Mouse (Mus musculus) heart, embryonic 14.5 days (tissue): ENCODE results near the gene Klf7. TPM values are rescaled to one million over a fixed set of nuclear protein-coding genes. Genes with fewer than 3 reads are reported as not detected.

Experiments used
- ATAC-seq: fragments of 200-750 bp; cut with Nextera tagmentation; 2 replicates; pipeline ENCODE4 v1.8.0; 2017; ENCODE audit warnings: low read depth, moderate TSS enrichment; ENCODE audit not compliant: insufficient number of reproducible peaks, insufficient read depth, low FRiP score
- H3K27ac ChIP-seq, 2 experiments: fragments of 200-500 bp in 1 of 2; fragments of 300-500 bp in 1 of 2; sonication (generic) in 1 of 2; replicated peaks in 1 of 2; 2 replicates each; pipeline ENCODE4 v1.5.1; 2012 to 2014; ENCODE audit warnings: low read depth in 2 of 2, low read length in 2 of 2, control low read depth in 1 of 2, mild to moderate bottlenecking in 1 of 2, mixed read lengths in 1 of 2; ENCODE audit not compliant: control insufficient read depth in 1 of 2, insufficient read depth in 1 of 2
- H3K27me3 ChIP-seq: fragments of 300-500 bp; sonication (generic); 2 replicates; pipeline ENCODE4 v1.6.1; 2014; ENCODE audit warnings: mild to moderate bottlenecking, low read length, control low read depth; ENCODE audit not compliant: control insufficient read depth, insufficient read depth
- H3K36me3 ChIP-seq: fragments of 300-500 bp; sonication (generic); 2 replicates; pipeline ENCODE4 v1.6.1; 2014; ENCODE audit warnings: mild to moderate bottlenecking, control low read depth, low read length, mixed read lengths; ENCODE audit not compliant: control insufficient read depth, insufficient read depth
- H3K4me1 ChIP-seq, 2 experiments: fragments of 200-500 bp in 1 of 2; fragments of 300-500 bp in 1 of 2; sonication (generic) in 1 of 2; 2 replicates each; pipeline ENCODE4 v1.6.1; 2012 to 2014; ENCODE audit warnings: low read length in 2 of 2, control low read depth in 1 of 2, mixed read lengths in 1 of 2; ENCODE audit not compliant: control insufficient read depth in 2 of 2, insufficient read depth in 2 of 2
- H3K4me2 ChIP-seq: fragments of 300-500 bp; sonication (generic); 2 replicates; pipeline ENCODE4 v1.6.1; 2014; ENCODE audit warnings: mild to moderate bottlenecking, low read length
- H3K4me3 ChIP-seq, 2 experiments: fragments of 200-500 bp in 1 of 2; fragments of 300-500 bp in 1 of 2; sonication (generic) in 1 of 2; 2 replicates each; pipeline ENCODE4 v1.5.1; 2012 to 2014; ENCODE audit warnings: low read length in 2 of 2, mild to moderate bottlenecking in 2 of 2, control low read depth in 1 of 2, low read depth in 1 of 2, moderate library complexity in 1 of 2; ENCODE audit not compliant: control insufficient read depth in 1 of 2, insufficient read depth in 1 of 2
- H3K9ac ChIP-seq: fragments of 300-500 bp; sonication (generic); 2 replicates; pipeline ENCODE4 v1.6.1; 2014; ENCODE audit warnings: mild to moderate bottlenecking, low read length
- H3K9me3 ChIP-seq: fragments of 300-500 bp; sonication (generic); 2 replicates; pipeline ENCODE4 v1.6.1; 2016; ENCODE audit warnings: low read length, control low read depth; ENCODE audit not compliant: control insufficient read depth
- WGBS: fragments of 180-500 bp; shearing (Covaris S2); extraction: QIAGEN DNeasy Blood & Tissue Kit; methylation state at CpG from one replicate; pipeline ENCODE4 v1.1.7; 2014; 5-methylcytosine and 5-hydroxymethylcytosine counted together
- polyA plus RNA-seq: library from polyadenylated mRNA; unstranded; fragments of >200 nt; fragmentation: Nextera tagmentation; extraction: Ambion mirVana; gene quantifications from 2 replicates; pipeline ENCODE4 v1.2.1, GENCODE M21; 2014

The Klf7 gene
- polyA plus RNA-seq, 1 experiment from 2014 or later: 15.6 TPM

DNA sequence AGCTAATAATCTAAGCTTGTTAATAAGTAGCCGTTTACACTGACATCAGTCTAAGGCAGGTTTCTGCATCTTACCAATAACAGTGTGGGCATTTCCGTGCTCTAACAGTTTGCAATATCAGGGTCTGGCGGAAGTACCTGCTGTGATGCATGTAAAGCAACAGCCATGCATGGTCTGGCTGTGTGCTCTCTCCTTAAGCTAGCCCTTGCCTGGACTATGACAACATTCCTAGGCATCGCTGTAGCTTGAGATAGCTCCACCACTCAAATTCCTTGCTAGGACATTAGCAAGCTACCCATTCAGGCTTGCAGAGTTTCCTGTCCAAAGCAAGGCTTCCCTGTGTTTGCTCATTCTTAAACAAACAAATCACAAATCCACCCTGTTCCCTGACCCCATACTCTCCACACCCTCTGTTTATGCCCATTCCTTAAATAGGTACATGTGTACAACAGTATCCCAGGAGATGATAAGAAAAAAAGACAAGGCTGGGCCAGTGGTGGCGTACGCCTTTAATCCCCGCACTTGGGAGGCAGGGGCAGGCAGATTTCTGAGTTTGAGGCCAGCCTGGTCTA, 85.1 kb downstream of the Klf7 start:
- H3K4me3 ChIP-seq: no peak overlapping the region
- no peaks in the 10 kb centered on the region for H3K9me3 ChIP-seq
- H3K4me2 ChIP-seq: no peak overlapping the region
- WGBS: 72% methylated on average over 7 of the region's 7 CpGs
- 0 out of 4 replicates have a peak overlapping the region, but pooled peaks of 1 of the 2 experiments have one; percentile 44 for H3K27ac ChIP-seq
- H3K4me1 ChIP-seq: peaks cover 27 to 57% of the 10 kb centered on the region in 2 experiments
- H3K9ac ChIP-seq: no peak overlapping the region
- peaks cover 37% of the 10 kb centered on the region for H3K36me3 ChIP-seq
- no peaks in the 10 kb centered on the region for H3K27me3 ChIP-seq
- no peak for ATAC-seq

DNA sequence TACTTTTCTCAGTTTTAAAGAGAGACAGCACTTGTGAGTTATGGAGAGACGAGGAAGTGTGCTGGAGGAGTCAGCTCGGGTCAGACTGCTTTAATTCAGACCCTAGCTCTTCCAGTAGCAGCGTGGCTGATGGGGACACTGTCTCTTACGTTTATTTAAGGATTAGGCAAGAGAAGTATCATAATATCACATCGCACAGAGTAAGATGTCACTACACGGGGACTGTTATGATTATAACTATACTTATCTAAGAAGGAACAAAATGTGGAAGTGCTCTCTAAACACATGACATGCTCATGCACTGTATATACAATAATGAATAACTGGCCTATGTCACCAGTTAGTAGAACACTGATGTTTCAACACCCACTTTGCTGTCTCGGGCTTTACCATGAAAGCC, 86.3 kb downstream of the Klf7 start:
- Histone ChIP-seq H3K4me1 (peaks cover 23 to 47% of the 10 kb centered on the region in 2 experiments), H3K36me3 (peaks cover 32% of the 10 kb centered on the region), H3K4me2 (no peak overlapping the region), H3K27ac (peak overlapping the region in 1 of 2 experiments; percentile 49; a peak in 2 of 4 replicates), H3K4me3 (no peak overlapping the region), H3K9ac (no peak overlapping the region), H3K27me3 (no peaks in the 10 kb centered on the region), H3K9me3 (no peaks in the 10 kb centered on the region)
- 52% methylated on average over 7 of the region's 7 CpGs for WGBS
- ATAC-seq: no peak

DNA sequence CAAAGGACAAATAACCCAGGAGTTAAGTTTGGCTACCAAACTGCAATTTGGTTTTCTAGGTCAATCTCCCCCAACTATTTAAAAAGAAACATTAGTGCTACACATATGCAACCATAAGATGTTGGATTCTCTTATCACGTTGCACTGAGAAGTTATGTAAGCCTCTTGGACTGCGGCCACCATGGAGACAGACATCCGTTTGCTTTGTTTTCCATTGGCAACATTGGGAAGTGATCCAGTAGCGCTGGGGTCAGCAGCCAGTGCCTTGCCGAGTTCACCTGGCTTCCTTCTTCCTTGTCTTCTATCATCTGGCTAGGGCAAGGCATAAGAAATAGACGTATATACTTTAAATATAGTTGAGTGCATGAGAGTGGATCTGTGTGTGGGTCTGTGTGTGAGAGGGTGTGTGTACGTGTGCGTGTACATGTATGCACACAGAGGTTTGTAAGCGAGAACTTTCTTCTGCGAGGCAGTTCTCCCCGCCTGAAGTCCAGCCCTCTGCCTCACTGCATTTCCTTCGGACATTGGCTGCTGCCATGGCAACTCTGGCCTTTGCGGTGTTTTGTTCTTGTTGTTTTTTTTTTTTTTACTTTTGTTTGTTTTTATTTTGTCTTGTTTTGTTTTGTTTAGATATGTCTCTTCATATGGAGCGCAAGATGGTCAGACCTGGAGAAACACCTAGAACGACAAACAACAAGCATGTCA, 86.8 kb downstream of the Klf7 start:
- peaks cover 18 to 41% of the 10 kb centered on the region in 2 experiments for H3K4me1 ChIP-seq
- no peak for ATAC-seq
- no peak overlapping the region for H3K4me3 ChIP-seq
- 67% methylated on average over 15 of the region's 15 CpGs for WGBS
- H3K4me2 ChIP-seq: no peak overlapping the region
- H3K36me3 ChIP-seq: peaks cover 32% of the 10 kb centered on the region
- H3K27ac ChIP-seq: peak overlapping the region; percentile 15 to 49; a peak in 2 of 4 replicates
- no peaks in the 10 kb centered on the region for H3K9me3 ChIP-seq
- H3K27me3 ChIP-seq: no peaks in the 10 kb centered on the region
- no peak overlapping the region for H3K9ac ChIP-seq

DNA sequence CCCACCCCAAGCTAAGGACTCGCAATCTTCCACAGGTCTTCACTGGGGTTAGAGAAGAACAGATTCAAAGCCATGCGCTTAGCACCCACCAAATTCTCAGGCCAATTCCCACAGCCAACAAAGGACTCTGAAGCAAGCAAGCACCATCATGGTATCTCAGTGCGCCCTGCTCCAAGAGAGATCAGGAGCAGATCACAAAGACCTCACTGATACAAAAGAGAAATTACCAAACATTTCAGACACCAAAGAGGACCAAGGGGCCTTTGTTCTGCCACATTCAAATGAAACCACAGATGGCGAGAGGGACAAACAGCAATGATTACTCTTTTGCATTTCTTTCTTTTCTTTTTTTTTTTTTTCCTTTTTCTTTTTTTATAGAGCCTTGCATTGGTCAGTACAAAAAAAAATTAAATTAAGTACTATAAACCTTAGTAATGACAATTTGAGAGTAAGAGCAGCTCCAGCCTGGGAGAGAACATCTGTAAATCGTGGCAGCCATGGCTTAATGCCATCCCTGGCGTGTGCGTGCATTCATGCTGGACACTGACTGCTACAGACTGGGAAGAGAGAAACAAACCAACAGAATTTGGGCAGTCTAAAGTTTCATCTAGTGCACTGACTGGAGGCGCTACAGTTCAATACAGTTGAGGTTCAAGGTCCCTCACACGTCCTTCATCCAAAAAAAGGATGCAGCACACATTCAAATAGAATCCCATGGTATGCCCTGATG, 89.4 kb downstream of the Klf7 start:
- no peak for ATAC-seq

DNA sequence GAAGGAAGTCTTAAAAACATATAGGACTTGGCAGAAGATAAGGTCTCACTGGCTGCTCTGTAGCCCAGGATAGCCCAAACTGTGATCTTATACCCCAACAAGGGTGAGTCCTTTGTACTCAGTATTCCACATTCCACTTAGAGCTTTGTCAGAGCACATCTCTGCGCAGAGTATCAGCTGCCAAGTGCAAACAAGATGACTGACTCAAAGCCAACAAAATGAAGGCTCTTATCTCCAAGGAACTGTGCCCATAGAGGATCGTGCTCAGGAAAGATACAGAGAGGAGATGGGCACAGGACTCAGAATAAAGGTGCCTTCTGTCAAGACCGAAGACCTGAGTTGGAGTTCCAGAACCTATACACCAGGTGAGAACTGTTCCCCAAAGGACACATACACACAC, 100.1 kb downstream of the Klf7 start:
- Histone ChIP-seq H3K36me3 (no peaks in the 10 kb centered on the region), H3K27ac (no peak overlapping the region), H3K9me3 (no peaks in the 10 kb centered on the region), H3K4me2 (no peak overlapping the region), H3K9ac (no peak overlapping the region), H3K4me1 (peaks cover 14 to 31% of the 10 kb centered on the region in 2 experiments), H3K4me3 (no peak overlapping the region), H3K27me3 (no peaks in the 10 kb centered on the region)
- WGBS: 80% methylated on average over 3 of the region's 3 CpGs
- no peak for ATAC-seq

More for the DNA sequence above, 89.4 kb downstream of the Klf7 start:
- Histone ChIP-seq H3K4me2 (no peak overlapping the region), H3K9ac (no peak overlapping the region), H3K36me3 (peaks cover 32% of the 10 kb centered on the region), H3K4me3 (no peak overlapping the region), H3K4me1 (peaks cover 2 to 17% of the 10 kb centered on the region in 2 experiments), H3K27me3 (no peaks in the 10 kb centered on the region), H3K27ac (no peak overlapping the region), H3K9me3 (no peaks in the 10 kb centered on the region)
- 91% methylated on average over 9 of the region's 9 CpGs for WGBS

DNA sequence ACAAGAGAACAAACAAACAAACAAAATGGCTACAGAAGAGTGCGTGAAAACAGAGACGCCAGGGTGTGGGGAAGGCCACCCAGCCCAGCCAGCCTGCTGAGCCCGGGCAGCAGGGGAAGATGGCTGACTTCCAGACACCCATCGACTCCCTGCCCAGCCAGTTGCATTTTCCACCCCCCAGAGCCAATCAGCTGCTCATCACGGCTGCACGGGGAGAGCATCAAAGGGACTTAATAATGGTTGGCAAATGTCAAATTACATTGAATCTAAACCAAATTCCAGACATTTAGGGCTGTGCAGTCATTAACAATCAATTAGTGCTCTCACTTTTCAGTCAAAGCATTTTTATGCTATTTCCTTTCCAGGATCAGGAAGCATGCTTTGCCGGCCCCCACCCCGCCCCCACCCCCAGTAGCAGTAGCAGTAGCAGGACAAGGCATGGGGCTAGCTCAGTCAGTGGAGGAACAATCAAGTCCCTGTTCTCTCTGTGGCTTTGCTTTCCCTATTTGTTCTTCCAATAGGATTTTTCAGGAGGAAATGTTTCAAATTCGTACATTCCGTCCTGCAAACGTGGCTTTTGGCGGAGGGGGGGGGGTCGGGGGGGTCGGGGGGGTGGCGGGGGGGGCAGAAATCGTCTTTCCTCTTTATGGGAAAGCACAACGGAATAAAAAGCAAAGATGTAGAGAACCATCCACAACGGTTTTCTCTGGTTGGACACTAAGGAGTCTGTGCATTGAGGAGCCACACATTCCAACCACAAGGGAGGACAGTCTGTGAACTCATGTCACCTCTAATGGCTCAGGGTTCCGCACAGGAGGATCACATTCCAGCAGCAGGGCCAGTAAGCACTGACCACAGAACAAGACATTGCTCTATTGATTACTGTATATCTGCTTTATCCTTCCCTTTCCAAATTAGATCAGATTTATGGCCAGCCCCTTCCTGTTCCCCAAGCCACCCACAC, 101.1 kb downstream of the Klf7 start:
- H3K27me3 ChIP-seq: no peaks in the 10 kb centered on the region
- 26% methylated on average over 19 of the region's 19 CpGs for WGBS
- H3K27ac ChIP-seq: no peak overlapping the region
- H3K4me2 ChIP-seq: peak overlapping the region; percentile 34
- no peaks in the 10 kb centered on the region for H3K36me3 ChIP-seq
- peaks cover 14 to 31% of the 10 kb centered on the region in 2 experiments for H3K4me1 ChIP-seq
- no peaks in the 10 kb centered on the region for H3K9me3 ChIP-seq
- no peak overlapping the region for H3K4me3 ChIP-seq
- no peak for ATAC-seq
- no peak overlapping the region for H3K9ac ChIP-seq

DNA sequence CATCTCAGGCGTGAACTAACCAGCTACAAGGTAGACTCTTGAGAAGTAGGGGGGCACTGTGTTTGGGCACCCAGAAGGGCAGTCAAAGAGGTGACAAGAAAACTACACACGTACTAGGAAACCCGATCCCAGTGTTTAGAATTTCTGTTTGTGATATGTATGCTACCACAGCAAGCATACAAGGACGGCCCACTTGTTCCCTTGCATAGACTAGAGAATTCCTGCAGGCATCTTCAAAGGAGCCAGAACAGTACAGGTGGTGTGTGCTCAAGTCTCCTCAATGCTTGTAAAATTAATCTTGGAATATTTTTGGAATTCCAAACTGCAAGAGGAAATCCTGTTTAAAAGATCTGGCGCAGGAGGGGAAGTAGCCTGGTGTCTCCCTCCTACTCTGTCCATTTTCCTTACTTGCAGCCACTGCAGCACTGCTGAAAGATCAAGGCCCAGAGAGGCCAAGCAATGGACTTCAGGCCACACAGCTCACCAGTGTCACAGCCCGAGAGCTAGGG, 102.9 kb downstream of the Klf7 start:
- Histone ChIP-seq H3K36me3 (no peaks in the 10 kb centered on the region), H3K27me3 (no peaks in the 10 kb centered on the region), H3K4me1 (peaks cover 14 to 31% of the 10 kb centered on the region in 2 experiments), H3K4me3 (0 out of 4 replicates have a peak overlapping the region, but pooled peaks of 1 of the 2 experiments have one; percentile 1), H3K9ac (no peak overlapping the region), H3K9me3 (no peaks in the 10 kb centered on the region), H3K27ac (peak overlapping the region; percentile 51 to 53), H3K4me2 (peak overlapping the region; percentile 50)
- 48% methylated on average over 6 of the region's 6 CpGs for WGBS
- ATAC-seq: no peak
